Mouse (Mus musculus) kidney, adult 2 months (tissue): ENCODE measurements around the gene Ctps. TPM values are rescaled to one million over a fixed set of nuclear protein-coding genes. Genes with fewer than 3 reads are reported as not detected.
A peak's percentile ranks its signal among the peaks of the same experiment; 100 is the strongest.
"Not testable (repeated sequence)": the region's sequence is repeated elsewhere in the genome, so short reads cannot be mapped to it uniquely, and the experiment has no call there.

Experiments used
- DNase-seq: peaks from one replicate; pipeline ENCODE4 v3.0.0; 2021
- H3K27ac ChIP-seq: fragments of 200-500 bp; 2 replicates; pipeline ENCODE4 v1.5.1; 2012; ENCODE audit warnings: low read depth, low read length, control low read depth, inconsistent platforms; ENCODE audit not compliant: insufficient read depth
- H3K27me3 ChIP-seq: fragments of 200-500 bp; replicated peaks from 2 replicates; pipeline ENCODE4 v1.6.1; 2012; ENCODE audit warnings: mild to moderate bottlenecking, moderate library complexity, low read length, inconsistent platforms; ENCODE audit not compliant: control insufficient read depth, insufficient read depth
- H3K36me3 ChIP-seq: fragments of 200-500 bp; 2 replicates; pipeline ENCODE4 v1.6.1; 2012; ENCODE audit warnings: mild to moderate bottlenecking, moderate library complexity, low read length, inconsistent platforms; ENCODE audit not compliant: control insufficient read depth, insufficient read depth
- H3K4me1 ChIP-seq: fragments of 200-500 bp; 2 replicates; pipeline ENCODE4 v1.6.1; 2011; ENCODE audit warnings: low read length; ENCODE audit not compliant: control insufficient read depth, insufficient read depth
- H3K4me3 ChIP-seq: fragments of 200-500 bp; 2 replicates; pipeline ENCODE4 v1.5.1; 2011; ENCODE audit warnings: mild to moderate bottlenecking, low read depth, low read length, control low read depth; ENCODE audit not compliant: insufficient read depth
- CTCF ChIP-seq: fragments of 200-500 bp; conservative IDR thresholded peaks from 2 replicates; pipeline ENCODE4 v1.5.1; 2011; ENCODE audit warnings: low read depth, mild to moderate bottlenecking, control low read depth, low read length, moderate library complexity, mixed read lengths; ENCODE audit not compliant: insufficient read depth, insufficient read length
- POLR2A ChIP-seq: fragments of 200-500 bp; IDR thresholded peaks from one replicate; pipeline ENCODE4 v1.6.1; 2011; ENCODE audit warnings: low read depth, low read length, control low read depth
- WGBS: fragments of 180-500 bp; shearing (Covaris S2); methylation state at CpG from one replicate; pipeline ENCODE4 v1.1.7; 2018; 5-methylcytosine and 5-hydroxymethylcytosine counted together
- polyA plus RNA-seq: library from polyadenylated mRNA; depleted of rRNA; stranded (reverse); fragments of >200 nt; gene quantifications from 2 replicates; pipeline ENCODE4 v1.2.3, GENCODE M21; 2012

Ctps gene
- polyA plus RNA-seq, 1 experiment: 8.3 TPM

DNA sequence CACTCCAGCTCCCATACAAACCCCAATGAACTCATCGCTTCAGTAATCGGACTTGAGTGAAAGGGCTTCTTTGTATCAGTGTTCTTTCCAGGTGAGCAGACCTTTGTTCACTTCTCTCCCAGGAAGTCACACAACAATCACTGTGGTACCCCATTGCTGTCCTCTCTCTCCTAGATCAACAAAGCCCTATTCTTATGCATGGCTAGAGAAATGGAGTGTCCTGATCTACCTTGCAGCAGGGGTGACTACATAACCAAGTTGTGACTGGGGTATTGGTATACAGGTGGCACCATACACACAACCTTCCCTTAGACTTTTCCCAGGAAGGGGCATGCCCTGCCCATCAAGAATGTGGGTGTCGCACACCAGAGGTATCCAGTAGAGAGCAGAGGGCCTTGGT, 40.9 kb upstream of the Ctps start:
- H3K27me3 ChIP-seq: no peaks in the 10 kb centered on the region
- WGBS: 93% methylated on average over 3 of the region's 3 CpGs
- H3K4me1 ChIP-seq: 0 out of 2 replicates have a peak, but pooled peaks cover 2% of the 10 kb centered on the region
- DNase-seq: no peak
- H3K27ac ChIP-seq: no peak overlapping the region
- no peaks in the 10 kb centered on the region for H3K36me3 ChIP-seq
- H3K4me3 ChIP-seq: no peak overlapping the region
- TF ChIP-seq POLR2A (no peak), CTCF (no peak)

DNA sequence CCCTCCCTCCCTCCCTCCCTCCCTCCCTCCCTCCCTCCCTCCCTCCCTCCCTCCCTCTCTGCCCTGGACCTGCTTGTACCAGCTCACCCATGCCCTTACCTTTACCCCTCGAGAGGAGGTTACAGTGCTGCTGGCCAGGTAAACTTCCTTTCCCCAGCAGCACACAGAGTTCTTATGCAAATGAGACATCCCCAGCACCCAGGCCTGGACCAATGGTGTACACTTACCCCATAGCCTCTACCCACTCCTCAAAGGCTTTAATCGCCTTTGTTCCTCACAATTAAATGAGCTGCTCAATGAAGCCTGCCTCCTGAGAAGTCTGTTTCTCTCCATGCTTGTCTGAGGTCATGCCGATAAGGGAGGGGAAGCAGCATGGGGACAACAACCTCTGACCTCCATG, 36.9 kb upstream of the Ctps start:
- TF ChIP-seq CTCF (no peak), POLR2A (no peak)
- peak; percentile 34 for DNase-seq

DNA sequence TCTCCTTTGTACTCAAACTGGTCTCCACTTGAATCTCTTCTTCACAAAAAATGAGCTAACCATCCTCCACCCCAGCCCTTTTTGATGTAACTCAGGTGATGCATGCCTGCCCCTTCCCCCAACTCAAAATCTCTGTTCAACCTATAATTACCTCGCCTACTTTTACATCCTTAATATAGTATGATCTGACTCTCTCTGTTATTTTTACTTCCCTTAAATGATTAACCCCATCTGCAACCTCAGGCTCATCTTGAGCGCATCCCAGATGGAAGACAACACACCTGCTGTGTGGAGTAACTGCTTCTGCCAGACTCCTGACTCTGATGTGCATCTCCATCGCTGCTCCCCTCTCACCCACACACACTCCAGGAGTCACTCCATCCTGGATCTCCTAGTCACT, 32.6 kb upstream of the Ctps start:
- Histone ChIP-seq H3K27me3 (no peaks in the 10 kb centered on the region), H3K36me3 (no peaks in the 10 kb centered on the region), H3K27ac (no peak overlapping the region), H3K4me3 (no peak overlapping the region), H3K4me1 (peaks cover 9% of the 10 kb centered on the region)
- 87% methylated on average over 3 of the region's 3 CpGs for WGBS
- TF ChIP-seq CTCF (no peak), POLR2A (no peak)
- no peak for DNase-seq

More for the DNA sequence above, 36.9 kb upstream of the Ctps start:
- no peaks in the 10 kb centered on the region for H3K27me3 ChIP-seq
- WGBS: 34% methylated on average over 3 of the region's 3 CpGs
- H3K27ac ChIP-seq: no peak overlapping the region
- no peaks in the 10 kb centered on the region for H3K36me3 ChIP-seq
- H3K4me3 ChIP-seq: no peak overlapping the region
- no peaks in the 10 kb centered on the region for H3K4me1 ChIP-seq

DNA sequence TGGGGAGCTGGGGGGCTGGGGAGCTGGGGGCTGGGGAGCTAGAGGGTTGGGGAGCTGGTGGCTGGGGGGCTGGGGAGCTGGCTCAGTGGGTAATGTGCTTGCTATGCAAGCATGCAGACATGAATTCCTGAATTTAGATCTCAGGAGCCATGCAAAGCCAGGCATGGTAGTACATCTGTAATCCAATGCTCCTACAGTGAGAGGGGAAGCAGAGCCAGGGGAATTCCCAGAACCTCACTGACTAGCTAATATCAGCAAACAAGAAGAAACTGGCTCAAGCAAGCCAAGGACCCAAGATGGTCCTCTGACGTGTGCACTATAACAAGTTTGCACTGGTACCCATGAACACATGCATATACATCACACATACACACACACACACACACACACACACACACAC, 31.7 kb upstream of the Ctps start:
- H3K27me3 ChIP-seq: no peaks in the 10 kb centered on the region
- no peak overlapping the region for H3K27ac ChIP-seq
- TF ChIP-seq CTCF (no peak), POLR2A (no peak)
- H3K4me1 ChIP-seq: peaks cover 9% of the 10 kb centered on the region
- H3K4me3 ChIP-seq: no peak overlapping the region
- no peak for DNase-seq
- WGBS: 38% methylated on average over 1 of the region's 1 CpGs
- H3K36me3 ChIP-seq: no peaks in the 10 kb centered on the region

DNA sequence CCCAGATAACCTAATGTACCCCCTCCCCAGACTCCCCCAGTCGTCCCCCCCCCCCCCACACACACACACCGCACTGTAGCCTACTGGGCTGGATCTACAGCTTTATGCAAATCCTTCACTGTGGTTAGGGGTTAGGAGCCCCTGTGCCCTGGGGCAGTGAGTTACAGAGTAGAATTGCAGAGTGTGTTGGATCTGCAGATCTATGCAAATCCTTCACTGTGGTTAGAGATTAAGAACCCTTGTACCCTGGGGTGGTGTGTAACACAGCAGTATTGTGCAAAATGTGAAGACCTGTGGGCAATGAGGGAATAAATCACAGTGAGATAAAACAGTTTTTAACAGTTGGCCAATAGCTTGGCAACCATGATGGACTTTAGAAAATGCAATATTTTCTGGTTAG, 28.8 kb upstream of the Ctps start:
- peaks cover 9% of the 10 kb centered on the region for H3K4me1 ChIP-seq
- peak; percentile 68 for DNase-seq
- no peaks in the 10 kb centered on the region for H3K36me3 ChIP-seq
- H3K27ac ChIP-seq: no peak overlapping the region
- no peak for TF ChIP-seq POLR2A
- TF ChIP-seq CTCF: no peak
- WGBS: 24% methylated on average over 2 of the region's 2 CpGs
- H3K4me3 ChIP-seq: no peak overlapping the region
- no peaks in the 10 kb centered on the region for H3K27me3 ChIP-seq

DNA sequence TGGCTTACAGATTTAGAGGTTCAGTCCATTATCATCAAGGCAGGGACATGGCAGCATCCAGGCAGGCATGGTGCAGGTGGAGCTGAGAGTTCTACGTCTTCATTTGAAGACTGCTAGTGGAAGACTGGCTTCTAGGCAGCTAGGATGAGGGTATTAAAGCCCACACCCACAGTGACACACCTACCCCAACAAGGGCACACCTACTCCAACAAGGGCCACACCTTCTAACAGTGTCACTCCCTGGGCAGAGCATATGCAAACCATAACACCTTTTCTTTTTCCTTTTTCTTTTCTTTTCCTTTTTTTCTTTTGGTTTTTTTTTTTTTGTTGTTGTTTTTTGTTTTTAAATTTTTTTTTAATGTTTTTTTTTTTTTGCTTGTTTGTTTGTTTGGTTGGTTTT, 26.1 kb upstream of the Ctps start:
- H3K36me3 ChIP-seq, H3K27me3 ChIP-seq, H3K4me3 ChIP-seq, H3K4me1 ChIP-seq, H3K27ac ChIP-seq, DNase-seq: not testable (repeated sequence)
- WGBS: 91% methylated on average over 1 of the region's 1 CpGs

DNA sequence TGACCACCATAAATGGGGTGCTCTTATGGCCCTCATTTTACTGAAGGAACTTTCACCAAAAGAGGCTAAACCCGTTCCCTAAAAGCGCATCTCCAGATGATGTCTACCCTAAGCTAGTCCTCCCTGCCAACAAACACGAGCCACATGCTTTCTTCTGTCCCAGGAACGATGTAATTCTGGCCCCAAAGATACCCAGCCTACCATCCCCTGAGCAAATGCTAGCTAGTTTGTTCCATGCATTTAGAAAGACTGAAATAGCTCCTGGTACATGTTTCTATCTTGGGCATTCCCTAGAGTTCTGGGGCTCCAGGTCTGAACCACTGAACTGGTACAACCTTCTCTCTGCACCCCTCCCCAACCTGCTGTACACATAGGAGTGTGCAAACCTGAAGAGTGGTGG, 20.9 kb upstream of the Ctps start:
- no peak overlapping the region for H3K4me3 ChIP-seq
- H3K4me1 ChIP-seq: peaks cover 4% of the 10 kb centered on the region; the same call in 1 of the 2 replicates
- DNase-seq: no peak
- no peaks in the 10 kb centered on the region for H3K27me3 ChIP-seq
- 88% methylated on average over 4 of the region's 4 CpGs for WGBS
- no peaks in the 10 kb centered on the region for H3K36me3 ChIP-seq
- TF ChIP-seq CTCF: no peak
- no peak for TF ChIP-seq POLR2A
- no peak overlapping the region for H3K27ac ChIP-seq

DNA sequence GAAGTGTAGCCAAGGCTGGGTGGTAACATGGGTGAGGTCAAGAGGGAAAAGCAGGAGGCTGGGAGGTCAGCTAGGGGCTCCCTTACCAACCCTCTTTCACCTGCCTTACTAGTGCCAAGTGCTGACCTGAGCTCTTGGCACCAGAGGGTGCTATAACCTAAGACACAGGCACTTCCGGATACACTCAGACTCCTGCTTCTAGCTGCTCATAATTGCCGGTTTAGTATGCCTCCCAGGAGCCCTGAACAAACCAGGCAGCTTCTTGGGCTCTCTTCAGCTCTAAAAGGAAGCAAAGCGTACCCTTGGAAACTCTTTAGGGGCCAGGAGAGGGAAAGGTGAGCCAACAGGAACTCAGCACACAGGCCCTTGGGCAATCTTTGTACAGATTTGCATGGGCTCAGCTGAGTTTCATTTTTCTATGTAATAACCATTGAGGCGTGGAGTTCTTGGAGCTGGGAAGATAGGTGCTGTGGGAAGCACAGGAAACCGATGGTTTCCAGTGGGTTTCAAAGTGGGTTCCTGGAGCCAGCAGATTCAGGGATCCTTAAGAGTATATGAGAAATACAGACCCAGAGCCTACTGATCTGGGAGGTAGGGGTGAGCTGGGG, 19.8 kb upstream of the Ctps start:
- TF ChIP-seq CTCF: peak; percentile 98
- no peak for TF ChIP-seq POLR2A
- peak; percentile 80 for DNase-seq

More for the DNA sequence above, 19.8 kb upstream of the Ctps start:
- H3K4me3 ChIP-seq: no peak overlapping the region
- peaks cover 4% of the 10 kb centered on the region; the same call in 1 of the 2 replicates for H3K4me1 ChIP-seq
- H3K27me3 ChIP-seq: no peaks in the 10 kb centered on the region
- no peak overlapping the region for H3K27ac ChIP-seq
- WGBS: 12% methylated on average over 5 of the region's 5 CpGs
- H3K36me3 ChIP-seq: no peaks in the 10 kb centered on the region
